8 mouse cellular contexts compared by ENCODE assay signal in the genomic region with DNA sequence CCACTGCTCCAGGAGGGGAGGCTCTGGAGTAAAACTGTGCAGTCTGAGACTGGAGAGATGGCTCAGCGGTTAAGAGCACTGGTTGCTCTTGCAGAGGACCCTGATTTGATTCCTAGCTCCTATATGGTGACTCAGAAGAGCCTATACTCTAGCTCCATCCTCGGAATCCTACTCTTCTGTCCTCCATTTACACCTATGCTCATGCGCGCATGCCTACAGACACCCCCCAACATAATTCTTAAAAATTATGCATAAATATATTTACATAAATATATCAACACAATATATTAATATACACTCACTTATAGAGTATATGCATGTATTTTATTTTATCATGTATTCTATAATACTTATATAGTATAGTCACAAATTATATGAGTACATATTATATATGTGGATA. TPM values are rescaled to one million over a fixed set of nuclear protein-coding genes. Genes with fewer than 3 reads are reported as not detected.
A peak's percentile ranks its signal among the peaks of the same experiment; 100 is the strongest.
DNase-seq lines count a peak whose midpoint lies in the region; ATAC-seq and TF ChIP-seq lines count a peak whose summit lies in the region.

No protein-coding gene starts in this region.

- WGBS in heart, embryonic 15.5 days, result 78% methylated on average over 4 of the region's 4 CpGs
- 69% methylated on average over 4 of the region's 4 CpGs for WGBS in embryonic facial prominence, embryonic 13.5 days
- WGBS in hindbrain, postnatal 0 days, result 80% methylated on average over 4 of the region's 4 CpGs
- 77% methylated on average over 4 of the region's 4 CpGs for WGBS in midbrain, embryonic 13.5 days

- peak overlapping the region; percentile 75 for H3K4me3 ChIP-seq in heart, embryonic 15.5 days
- H3K4me3 ChIP-seq in embryonic facial prominence, embryonic 13.5 days, result peak overlapping the region; percentile 65; the same call in 1 of the 2 replicates
- H3K4me3 ChIP-seq in hindbrain, postnatal 0 days (ENCODE audit: low read length), result peak overlapping the region; percentile 40
- H3K4me3 ChIP-seq in midbrain, embryonic 13.5 days (replicated peaks), result peak overlapping the region; percentile 51; the same call in 1 of the 2 replicates

- H3K27ac ChIP-seq in heart, embryonic 15.5 days, result no peak overlapping the region
- H3K27ac ChIP-seq in embryonic facial prominence, embryonic 13.5 days, result no peak overlapping the region
- no peak overlapping the region for H3K27ac ChIP-seq in hindbrain, postnatal 0 days
- no peak overlapping the region for H3K27ac ChIP-seq in midbrain, embryonic 13.5 days

- H3K9ac ChIP-seq in heart, embryonic 15.5 days, result no peak overlapping the region
- no peak overlapping the region for H3K9ac ChIP-seq in embryonic facial prominence, embryonic 13.5 days
- H3K9ac ChIP-seq in hindbrain, postnatal 0 days (replicated peaks; ENCODE audit: low read length), result no peak overlapping the region
- no peak overlapping the region for H3K9ac ChIP-seq in midbrain, embryonic 13.5 days (replicated peaks)

- H3K27me3 ChIP-seq in heart, embryonic 15.5 days, result no peaks in the 10 kb centered on the region
- H3K27me3 ChIP-seq in embryonic facial prominence, embryonic 13.5 days, result no peaks in the 10 kb centered on the region
- no peaks in the 10 kb centered on the region for H3K27me3 ChIP-seq in hindbrain, postnatal 0 days (ENCODE audit: insufficient read depth, low read length)
- H3K27me3 ChIP-seq in midbrain, embryonic 13.5 days, result no peaks in the 10 kb centered on the region

- peak overlapping the region; percentile 97 for H3K4me2 ChIP-seq in heart, embryonic 15.5 days
- peak overlapping the region; percentile 94 for H3K4me2 ChIP-seq in embryonic facial prominence, embryonic 13.5 days
- H3K4me2 ChIP-seq in hindbrain, postnatal 0 days (ENCODE audit: low read depth, low read length), result peak overlapping the region; percentile 71
- H3K4me2 ChIP-seq in midbrain, embryonic 13.5 days (replicated peaks), result peak overlapping the region; percentile 83

- no peaks in the 10 kb centered on the region for H3K36me3 ChIP-seq in heart, embryonic 15.5 days
- peaks cover 6% of the 10 kb centered on the region; the same call in 1 of the 2 replicates for H3K36me3 ChIP-seq in embryonic facial prominence, embryonic 13.5 days
- H3K36me3 ChIP-seq in hindbrain, postnatal 0 days (ENCODE audit: insufficient read depth, low read length), result peaks cover 18% of the 10 kb centered on the region
- peaks cover 12% of the 10 kb centered on the region for H3K36me3 ChIP-seq in midbrain, embryonic 13.5 days

- TF ChIP-seq CTCF in hindbrain, postnatal 0 days (IDR thresholded peaks at IDR 0.05; ENCODE audit: low read depth), result no peak

- no peaks in the 10 kb centered on the region for H3K9me3 ChIP-seq in heart, embryonic 15.5 days (replicated peaks)
- no peaks in the 10 kb centered on the region for H3K9me3 ChIP-seq in embryonic facial prominence, embryonic 13.5 days
- H3K9me3 ChIP-seq in hindbrain, postnatal 0 days (ENCODE audit: low read length), result no peaks in the 10 kb centered on the region
- H3K9me3 ChIP-seq in midbrain, embryonic 13.5 days, result no peaks in the 10 kb centered on the region

- DNase-seq in heart, adult 8-10 months (ENCODE audit: low spot score), result no peak
- DNase-seq in hindbrain, postnatal 0 days (ENCODE audit: low spot score), result no peak
- DNase-seq in right cerebral cortex, adult 18-20 months, result no peak
- DNase-seq in layer of hippocampus, adult 8-10 months (ENCODE audit: low spot score in 2 of 2), result no peak

- H3K4me1 ChIP-seq in heart, embryonic 15.5 days (replicated peaks), result peaks cover 31% of the 10 kb centered on the region
- peaks cover 17% of the 10 kb centered on the region for H3K4me1 ChIP-seq in embryonic facial prominence, embryonic 13.5 days
- H3K4me1 ChIP-seq in hindbrain, postnatal 0 days (ENCODE audit: insufficient read depth, low read length), result no peaks in the 10 kb centered on the region
- H3K4me1 ChIP-seq in midbrain, embryonic 13.5 days (replicated peaks), result peaks cover 16% of the 10 kb centered on the region

- ATAC-seq in heart, embryonic 15.5 days (replicated peaks; ENCODE audit: insufficient number of reproducible peaks, insufficient read depth, low FRiP score, low read depth), result no peak
- ATAC-seq in embryonic facial prominence, embryonic 13.5 days (ENCODE audit: insufficient number of reproducible peaks, insufficient read depth, low FRiP score, low TSS enrichment, low read depth), result no peak
- peak; percentile 33; the same call in 1 of the 2 replicates for ATAC-seq in hindbrain, postnatal 0 days
- ATAC-seq in midbrain, embryonic 13.5 days, result peak; percentile 35
- ATAC-seq in cerebellum, adult (ENCODE audit: insufficient number of reproducible peaks, low FRiP score, low TSS enrichment), result no peak

RNA-seq across cellular contexts. Expression of gene Aunip, which starts 0.4 kb away (rescaled TPM):
- polyA plus RNA-seq in heart, embryonic 15.5 days (2015; fragmentation: Nextera tagmentation; extraction: Ambion mirVana), result 7.3 and 7.9 TPM in 2 replicates
- total RNA-seq in heart, adult 8-10 months (2022), result under 1 TPM in 1 of 4 experiments, not detected in 3; 0.20 TPM
- polyA plus RNA-seq in embryonic facial prominence, embryonic 13.5 days (2015; fragmentation: Nextera tagmentation; extraction: Ambion mirVana), result 10.6 and 11.7 TPM in 2 replicates
- total RNA-seq in hindbrain, postnatal 0 days (2014; rRNA removed), result 2.2 and 2.7 TPM in 2 replicates
- polyA plus RNA-seq in hindbrain, postnatal 0 days (2015; fragmentation: Nextera tagmentation; extraction: Ambion mirVana), result 2.2 and 2.6 TPM in 2 replicates
- 3.9 and 4.4 TPM in 2 replicates for polyA plus RNA-seq in midbrain, embryonic 13.5 days (2015; fragmentation: Nextera tagmentation; extraction: Ambion mirVana)
- under 1 TPM in 3 of 4 experiments, not detected in 1; 0.25 to 0.85 (median 0.33) TPM for total RNA-seq in layer of hippocampus, adult 8-10 months (2022)

RNA-seq across cellular contexts. Expression of gene Paqr7, which starts 13.9 kb away (rescaled TPM):
- polyA plus RNA-seq in heart, embryonic 15.5 days (2015; fragmentation: Nextera tagmentation; extraction: Ambion mirVana), result 11.7 and 11.9 TPM in 2 replicates
- 10 to 100 TPM; 15.8 to 28.8 (median 20.2) TPM for total RNA-seq in heart, adult 8-10 months (2022)
- 3.8 and 4.0 TPM in 2 replicates for polyA plus RNA-seq in embryonic facial prominence, embryonic 13.5 days (2015; fragmentation: Nextera tagmentation; extraction: Ambion mirVana)
- total RNA-seq in hindbrain, postnatal 0 days (2014; rRNA removed), result 121 and 142 TPM in 2 replicates
- 41.1 and 43.5 TPM in 2 replicates for polyA plus RNA-seq in hindbrain, postnatal 0 days (2015; fragmentation: Nextera tagmentation; extraction: Ambion mirVana)
- 10.8 and 12.8 TPM in 2 replicates for polyA plus RNA-seq in midbrain, embryonic 13.5 days (2015; fragmentation: Nextera tagmentation; extraction: Ambion mirVana)
- 10 to 100 TPM; 55.4 to 75.1 (median 63.4) TPM for total RNA-seq in layer of hippocampus, adult 8-10 months (2022)

RNA-seq across cellular contexts. Expression of gene Mtfr1l, which starts 24.8 kb away (rescaled TPM):
- 147 and 152 TPM in 2 replicates for polyA plus RNA-seq in heart, embryonic 15.5 days (2015; fragmentation: Nextera tagmentation; extraction: Ambion mirVana)
- total RNA-seq in heart, adult 8-10 months (2022), result 100 to 1,000 TPM; 182 to 213 (median 198) TPM
- polyA plus RNA-seq in embryonic facial prominence, embryonic 13.5 days (2015; fragmentation: Nextera tagmentation; extraction: Ambion mirVana), result 129 and 130 TPM in 2 replicates
- 133 and 146 TPM in 2 replicates for total RNA-seq in hindbrain, postnatal 0 days (2014; rRNA removed)
- polyA plus RNA-seq in hindbrain, postnatal 0 days (2015; fragmentation: Nextera tagmentation; extraction: Ambion mirVana), result 177 and 182 TPM in 2 replicates
- polyA plus RNA-seq in midbrain, embryonic 13.5 days (2015; fragmentation: Nextera tagmentation; extraction: Ambion mirVana), result 149 and 155 TPM in 2 replicates
- total RNA-seq in layer of hippocampus, adult 8-10 months (2022), result 10 to 100 TPM; 65.9 to 74.2 (median 67.9) TPM

RNA-seq across cellular contexts. Expression of gene Selenon, which starts 41.6 kb away (rescaled TPM):
- 30.8 and 42.0 TPM in 2 replicates for polyA plus RNA-seq in heart, embryonic 15.5 days (2015; fragmentation: Nextera tagmentation; extraction: Ambion mirVana)
- total RNA-seq in heart, adult 8-10 months (2022), result 10 to 100 TPM; 17.1 to 20.4 (median 19.4) TPM
- 15.4 and 16.2 TPM in 2 replicates for polyA plus RNA-seq in embryonic facial prominence, embryonic 13.5 days (2015; fragmentation: Nextera tagmentation; extraction: Ambion mirVana)
- total RNA-seq in hindbrain, postnatal 0 days (2014; rRNA removed), result 30.4 and 32.7 TPM in 2 replicates
- polyA plus RNA-seq in hindbrain, postnatal 0 days (2015; fragmentation: Nextera tagmentation; extraction: Ambion mirVana), result 10.0 and 11.3 TPM in 2 replicates
- 11.1 and 11.5 TPM in 2 replicates for polyA plus RNA-seq in midbrain, embryonic 13.5 days (2015; fragmentation: Nextera tagmentation; extraction: Ambion mirVana)
- total RNA-seq in layer of hippocampus, adult 8-10 months (2022), result 10 to 100 TPM; 18.4 to 22.8 (median 21.2) TPM

RNA-seq across cellular contexts. Expression of gene Stmn1, which starts 42.3 kb away (rescaled TPM):
- polyA plus RNA-seq in heart, embryonic 15.5 days (2015; fragmentation: Nextera tagmentation; extraction: Ambion mirVana), result 947 and 956 TPM in 2 replicates
- 10 to 100 TPM; 20.8 to 26.2 (median 22.0) TPM for total RNA-seq in heart, adult 8-10 months (2022)
- polyA plus RNA-seq in embryonic facial prominence, embryonic 13.5 days (2015; fragmentation: Nextera tagmentation; extraction: Ambion mirVana), result 2,120 and 2,313 TPM in 2 replicates
- total RNA-seq in hindbrain, postnatal 0 days (2014; rRNA removed), result 667 and 752 TPM in 2 replicates
- 4,115 and 4,307 TPM in 2 replicates for polyA plus RNA-seq in hindbrain, postnatal 0 days (2015; fragmentation: Nextera tagmentation; extraction: Ambion mirVana)
- polyA plus RNA-seq in midbrain, embryonic 13.5 days (2015; fragmentation: Nextera tagmentation; extraction: Ambion mirVana), result 7,568 and 8,132 TPM in 2 replicates
- 100 to 1,000 TPM; 367 to 422 (median 391) TPM for total RNA-seq in layer of hippocampus, adult 8-10 months (2022)

Comparison
In these comparisons a context has a peak if more than half of its experiments do, and no peak if none do; other contexts are left out.
1. ATAC-seq: peak in hindbrain, postnatal 0 days (single experiment) and midbrain, embryonic 13.5 days (single experiment); none in heart, embryonic 15.5 days (single experiment), embryonic facial prominence, embryonic 13.5 days (single experiment) and cerebellum, adult (single experiment).
2. Peak in every context shown above with its lines, with median percentiles within 50 percentile points of each other: H3K4me2 ChIP-seq and H3K4me3 ChIP-seq.